Mouse (Mus musculus): ENCODE measurements at regions not wholly inside any gene's neighbourhood (a gene's known extent, or its start where the extent isn't known, plus 50 kb on each side); places are given as distances from the start of the nearest gene placed in this dataset.
A peak's percentile ranks its signal among the peaks of the same experiment; 100 is the strongest.

GRCm38 (mm10) chr1:60665329-60665728, 51.3 kb upstream of the Cd28 start:
- no peak for DNase-seq (ENCODE audit: inconsistent ontology term)

GRCm38 (mm10) chr1:60662301-60662986, 54.2 kb upstream of the Cd28 start:
- no peak for DNase-seq (ENCODE audit: inconsistent ontology term)

- no peak for DNase-seq (ENCODE audit: inconsistent ontology term)
Measured at GRCm38 (mm10) chr1:60661857-60662256, 54.7 kb upstream of the Cd28 start.

GRCm38 (mm10) chr1:60659604-60660003, 57.0 kb upstream of the Cd28 start:
- no peak for DNase-seq (ENCODE audit: inconsistent ontology term)

- DNase-seq (ENCODE audit: inconsistent ontology term): no peak
Measured at GRCm38 (mm10) chr1:60659041-60659440, 57.6 kb upstream of the Cd28 start.

- no peak for DNase-seq (ENCODE audit: inconsistent ontology term)
Measured at GRCm38 (mm10) chr1:60658383-60658782, 58.2 kb upstream of the Cd28 start.

GRCm38 (mm10) chr1:60657511-60657910, 59.1 kb upstream of the Cd28 start:
- no peak for DNase-seq (ENCODE audit: inconsistent ontology term)

GRCm38 (mm10) chr1:60656976-60657375, 59.6 kb upstream of the Cd28 start:
- DNase-seq (ENCODE audit: inconsistent ontology term): no peak

GRCm38 (mm10) chr1:60655691-60656595, 60.7 kb upstream of the Cd28 start:
- DNase-seq (ENCODE audit: inconsistent ontology term): peak; percentile 84

- no peak for DNase-seq (ENCODE audit: inconsistent ontology term)
Measured at GRCm38 (mm10) chr1:60655206-60655605, 61.4 kb upstream of the Cd28 start.

GRCm38 (mm10) chr1:60652570-60653011, 64.0 kb upstream of the Cd28 start:
- no peak for DNase-seq (ENCODE audit: inconsistent ontology term)

GRCm38 (mm10) chr1:60650158-60650557, 66.4 kb upstream of the Cd28 start:
- no peak for DNase-seq (ENCODE audit: inconsistent ontology term)

- no peak for DNase-seq (ENCODE audit: inconsistent ontology term)
Measured at GRCm38 (mm10) chr1:60649303-60649850, 67.2 kb upstream of the Cd28 start.

- DNase-seq (ENCODE audit: inconsistent ontology term): no peak
Measured at GRCm38 (mm10) chr1:60646828-60647227, 69.8 kb upstream of the Cd28 start.

- peak; percentile 72 for DNase-seq (ENCODE audit: inconsistent ontology term)
Measured at GRCm38 (mm10) chr1:60646174-60646573, 70.4 kb upstream of the Cd28 start.

GRCm38 (mm10) chr1:60645176-60645575, 71.4 kb upstream of the Cd28 start:
- peak; percentile 89 for DNase-seq (ENCODE audit: inconsistent ontology term)

GRCm38 (mm10) chr1:60642761-60643160, 73.8 kb upstream of the Cd28 start:
- no peak for DNase-seq (ENCODE audit: inconsistent ontology term)

- no peak for DNase-seq (ENCODE audit: inconsistent ontology term)
Measured at GRCm38 (mm10) chr1:60642175-60642574, 74.4 kb upstream of the Cd28 start.

GRCm38 (mm10) chr1:60641324-60641764, 74.4 kb upstream of the Raph1 start:
- no peak for DNase-seq (ENCODE audit: inconsistent ontology term)

GRCm38 (mm10) chr1:60639536-60639935, 72.6 kb upstream of the Raph1 start:
- DNase-seq (ENCODE audit: inconsistent ontology term): no peak

GRCm38 (mm10) chr1:60639059-60639458, 72.2 kb upstream of the Raph1 start:
- DNase-seq (ENCODE audit: inconsistent ontology term): no peak

GRCm38 (mm10) chr1:60636802-60637452, 70.0 kb upstream of the Raph1 start:
- no peak for DNase-seq (ENCODE audit: inconsistent ontology term)

Data from Muller cell, postnatal 12 days (primary cell).